Comparison of ENCODE assay signal across 1 mouse cellular context in genomic region chr9:124132899-124133298, GRCm38 (mm10). TPM values are rescaled to one million over a fixed set of nuclear protein-coding genes. Genes with fewer than 3 reads are reported as not detected.
"Had no signal": no experiment of that assay in that cellular context is flagged by ENCODE, and none has a peak within 500 bp of the region (broad histone marks: within the 10 kb centered on the region; RNA-seq: fewer than 3 reads in every experiment).

No protein-coding gene starts in this region.

RNA-seq across cellular contexts. Expression of gene Ccr5, which starts 11.6 kb away (rescaled TPM):
- polyA plus RNA-seq: erythroblast, embryonic 14.5 days had no signal

RNA-seq across cellular contexts. Expression of gene Ccr2, which starts 31.1 kb away (rescaled TPM):
- polyA plus RNA-seq: erythroblast, embryonic 14.5 days had no signal
